Comparison of ENCODE assay signal across 2 mouse cellular contexts in the genomic region with DNA sequence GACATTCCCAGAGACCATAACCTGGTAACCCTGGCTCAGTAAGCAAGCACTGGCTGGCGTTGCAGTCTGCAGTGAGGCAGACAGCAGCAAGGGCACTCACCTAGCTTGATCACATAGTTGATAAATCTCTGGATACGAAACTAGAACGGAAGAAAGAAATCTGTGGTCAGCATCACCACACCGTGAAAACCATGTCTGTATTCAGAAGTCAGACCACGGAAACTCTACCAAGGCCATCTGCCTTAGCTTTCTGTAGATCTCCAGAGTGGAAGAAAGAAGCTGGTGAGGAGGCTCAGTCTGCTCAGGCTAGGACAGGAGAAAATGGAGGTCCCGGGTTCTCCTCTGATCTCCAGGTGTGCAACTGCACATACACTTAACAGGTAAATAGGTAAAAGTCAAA.
TF ChIP-seq lines count a peak whose summit lies in the region.

No protein-coding gene starts in this region.

TF ChIP-seq in CH12.LX, 34 proteins besides CTCF, POLR2A, EP300 and RAD21 (continued from another document):
- TF ChIP-seq USF1 (IDR thresholded peaks at IDR 0.05; ENCODE audit: low read depth, low read length): no peak
- TF ChIP-seq TBP (conservative IDR thresholded peaks at IDR 0.05; ENCODE audit: low read depth, low read length): no peak
- TF ChIP-seq MAZ (IDR thresholded peaks at IDR 0.05; ENCODE audit: low read depth, low read length): no peak
- TF ChIP-seq UBTF (IDR thresholded peaks at IDR 0.05; ENCODE audit: low read depth, low read length): no peak
- TF ChIP-seq JUND (conservative IDR thresholded peaks at IDR 0.05; ENCODE audit: low read depth, low read length): no peak
- peak; percentile 66 for TF ChIP-seq MAFK (IDR thresholded peaks at IDR 0.05; ENCODE audit: insufficient replicate concordance, low read length)
- TF ChIP-seq TCF12 (IDR thresholded peaks at IDR 0.05; ENCODE audit: low read depth, low read length): peak; percentile 68
- no peak for TF ChIP-seq ELF1 (IDR thresholded peaks at IDR 0.05; ENCODE audit: low read depth, low read length)
- TF ChIP-seq SMC3 (IDR thresholded peaks at IDR 0.05; ENCODE audit: low read depth, low read length): no peak
- no peak for TF ChIP-seq E2F4 (IDR thresholded peaks at IDR 0.05; ENCODE audit: insufficient replicate concordance, low read depth, low read length)
- TF ChIP-seq MAX (IDR thresholded peaks at IDR 0.05; ENCODE audit: low read length): no peak
- TF ChIP-seq MYC (IDR thresholded peaks at IDR 0.05; ENCODE audit: low read depth, low read length): peak; percentile 28; the same call in 1 of the 2 replicates
- no peak for TF ChIP-seq SIN3A (IDR thresholded peaks at IDR 0.05; ENCODE audit: low read length)
- TF ChIP-seq NELFE (IDR thresholded peaks at IDR 0.05; ENCODE audit: low read depth, low read length): no peak
- no peak for TF ChIP-seq ZC3H11A (IDR thresholded peaks at IDR 0.05; ENCODE audit: low read depth, low read length)
- TF ChIP-seq PAX5 (IDR thresholded peaks at IDR 0.05; ENCODE audit: low read length): no peak
- 0 out of 2 replicates have a peak, but pooled peaks have one; percentile 3 for TF ChIP-seq JUN (IDR thresholded peaks at IDR 0.05; ENCODE audit: insufficient read depth, low read depth, low read length)
- TF ChIP-seq USF2 (conservative IDR thresholded peaks at IDR 0.05; ENCODE audit: low read depth, low read length): no peak
- TF ChIP-seq RCOR1 (conservative IDR thresholded peaks at IDR 0.05; ENCODE audit: low read depth, low read length): no peak
- TF ChIP-seq ZNF384 (IDR thresholded peaks at IDR 0.05; ENCODE audit: low read depth, low read length): no peak
- no peak for TF ChIP-seq KAT2A (IDR thresholded peaks at IDR 0.05; ENCODE audit: insufficient replicate concordance, low read length)
- TF ChIP-seq MEF2A (IDR thresholded peaks at IDR 0.05; ENCODE audit: borderline replicate concordance, low read depth, low read length): peak; percentile 46; the same call in 1 of the 2 replicates
- no peak for TF ChIP-seq HCFC1 (IDR thresholded peaks at IDR 0.05; ENCODE audit: low read depth, low read length)
- TF ChIP-seq CHD2 (IDR thresholded peaks at IDR 0.05; ENCODE audit: low read length): no peak
- TF ChIP-seq GABPA (IDR thresholded peaks at IDR 0.05; ENCODE audit: insufficient replicate concordance, low read depth, low read length): no peak
- 0 out of 2 replicates have a peak, but pooled peaks have one; percentile 51 for TF ChIP-seq IRF4 (IDR thresholded peaks at IDR 0.05; ENCODE audit: low read depth, low read length)
- no peak for TF ChIP-seq ZKSCAN1 (IDR thresholded peaks at IDR 0.05; ENCODE audit: borderline replicate concordance, low read depth, low read length)
- TF ChIP-seq POLR2AphosphoS2 (IDR thresholded peaks at IDR 0.05; ENCODE audit: low read depth, low read length): no peak
- TF ChIP-seq ZMIZ1 (IDR thresholded peaks at IDR 0.05; ENCODE audit: low read depth, low read length): no peak
- no peak for TF ChIP-seq MXI1 (IDR thresholded peaks at IDR 0.05; ENCODE audit: low read depth, low read length)

TF ChIP-seq in ES-E14, 5 proteins besides CTCF, POLR2A, EP300 and RAD21 (continued from another document):
- TF ChIP-seq ZC3H11A (IDR thresholded peaks at IDR 0.05; ENCODE audit: borderline replicate concordance, low read depth, low read length): no peak
